Mouse (Mus musculus): ENCODE data around the gene Odf3b. TPM values are rescaled to one million over a fixed set of nuclear protein-coding genes. Genes with fewer than 3 reads are reported as not detected.

Gene Odf3b
- 1.1 TPM for polyA plus RNA-seq (2017; shearing (Covaris generic))

DNA sequence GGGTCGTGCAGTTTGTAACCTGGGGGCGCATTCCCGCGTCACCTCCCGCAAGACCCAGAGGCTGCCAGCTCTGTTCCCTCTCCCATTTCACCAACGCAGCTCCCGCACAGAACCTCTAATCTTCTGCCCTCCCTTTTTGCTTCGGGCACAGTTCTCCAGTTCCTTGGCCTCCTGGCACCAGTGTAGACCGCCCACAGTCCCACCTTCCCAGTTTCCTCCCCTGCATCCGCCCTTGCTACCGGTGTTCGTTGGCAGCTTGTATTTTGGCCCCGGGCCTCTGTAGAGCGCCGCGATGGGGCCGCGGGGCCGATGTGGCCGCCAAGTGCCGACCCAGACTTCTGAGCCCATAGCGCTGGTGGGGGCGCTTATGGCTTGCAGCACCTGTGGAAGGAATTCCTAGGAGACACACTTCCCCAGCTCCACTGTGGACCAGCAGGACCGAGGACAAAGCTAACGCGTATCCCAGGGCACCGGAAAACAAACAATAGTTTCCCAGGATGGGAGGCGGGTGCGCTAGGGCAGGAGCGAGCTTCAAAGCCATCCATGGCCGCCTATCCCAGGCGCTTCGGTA, at the start of gene Odf3b:
Odf3b (minus strand) TSS at position 452 of the 571 bp plus-strand sequence.

DNA sequence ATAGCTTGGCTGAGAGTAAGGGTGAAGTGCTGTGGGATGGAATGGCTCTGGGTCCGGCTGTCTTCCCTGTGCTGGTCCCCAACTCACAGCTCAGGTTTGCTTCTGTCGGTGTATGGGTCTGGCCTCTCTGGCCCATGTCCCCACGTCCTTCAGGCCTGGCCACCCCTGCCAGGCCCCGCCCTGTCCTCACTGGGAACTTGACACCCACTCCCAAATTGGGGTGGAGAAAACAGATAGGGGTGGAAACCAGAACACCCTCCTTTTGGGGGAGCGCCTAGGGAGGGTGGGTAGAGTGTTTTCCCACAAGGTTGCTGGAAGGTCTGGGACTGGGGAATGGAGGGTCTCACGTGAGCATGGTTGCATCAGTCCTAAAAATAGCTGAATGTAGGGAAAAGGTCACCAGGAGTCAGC, 46.6 kb upstream of the Odf3b start, which contains the start of gene Cpt1b:
Cpt1b (minus strand) TSS at position 153 of the 411 bp plus-strand sequence.

GRCm38 (mm10) chr15:89410118-89410517, 31.0 kb upstream of the Odf3b start, which contains the start of gene Syce3:
Syce3 (minus strand) TSS chr15:89410503.

DNA sequence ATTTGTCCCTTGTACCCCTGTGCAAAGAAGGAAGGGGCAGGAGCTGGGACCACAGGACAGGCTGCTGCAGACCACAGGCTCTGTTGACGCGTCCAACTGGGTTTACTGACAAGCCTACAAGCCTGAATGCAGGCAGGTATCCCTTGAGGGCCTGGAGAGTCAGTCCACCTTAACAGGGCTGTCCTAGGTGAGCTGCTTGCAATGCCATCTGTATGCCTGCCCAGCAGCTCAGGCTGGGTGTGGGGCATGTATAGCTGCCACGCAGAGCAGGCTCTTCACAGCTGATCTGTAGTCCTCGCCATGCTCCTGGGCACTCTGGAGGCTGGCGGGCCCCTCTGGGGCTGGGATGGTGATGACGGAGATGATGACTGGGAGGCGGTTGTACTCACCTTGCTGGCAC, 5.5 kb upstream of the Odf3b start, which contains the start of gene Klhdc7b:
Klhdc7b (plus strand) TSS at position 301 of the 400 bp plus-strand sequence.

GRCm38 (mm10) chr15:89376957-89377356, 2.1 kb downstream of the Odf3b start, which contains the start of gene Tymp:
Tymp (minus strand) TSS chr15:89377039.

GRCm38 (mm10) chr15:89373762-89374248, 5.3 kb downstream of the Odf3b start, which contains the start of gene Sco2:
Sco2 (minus strand) TSS chr15:89373846.

DNA sequence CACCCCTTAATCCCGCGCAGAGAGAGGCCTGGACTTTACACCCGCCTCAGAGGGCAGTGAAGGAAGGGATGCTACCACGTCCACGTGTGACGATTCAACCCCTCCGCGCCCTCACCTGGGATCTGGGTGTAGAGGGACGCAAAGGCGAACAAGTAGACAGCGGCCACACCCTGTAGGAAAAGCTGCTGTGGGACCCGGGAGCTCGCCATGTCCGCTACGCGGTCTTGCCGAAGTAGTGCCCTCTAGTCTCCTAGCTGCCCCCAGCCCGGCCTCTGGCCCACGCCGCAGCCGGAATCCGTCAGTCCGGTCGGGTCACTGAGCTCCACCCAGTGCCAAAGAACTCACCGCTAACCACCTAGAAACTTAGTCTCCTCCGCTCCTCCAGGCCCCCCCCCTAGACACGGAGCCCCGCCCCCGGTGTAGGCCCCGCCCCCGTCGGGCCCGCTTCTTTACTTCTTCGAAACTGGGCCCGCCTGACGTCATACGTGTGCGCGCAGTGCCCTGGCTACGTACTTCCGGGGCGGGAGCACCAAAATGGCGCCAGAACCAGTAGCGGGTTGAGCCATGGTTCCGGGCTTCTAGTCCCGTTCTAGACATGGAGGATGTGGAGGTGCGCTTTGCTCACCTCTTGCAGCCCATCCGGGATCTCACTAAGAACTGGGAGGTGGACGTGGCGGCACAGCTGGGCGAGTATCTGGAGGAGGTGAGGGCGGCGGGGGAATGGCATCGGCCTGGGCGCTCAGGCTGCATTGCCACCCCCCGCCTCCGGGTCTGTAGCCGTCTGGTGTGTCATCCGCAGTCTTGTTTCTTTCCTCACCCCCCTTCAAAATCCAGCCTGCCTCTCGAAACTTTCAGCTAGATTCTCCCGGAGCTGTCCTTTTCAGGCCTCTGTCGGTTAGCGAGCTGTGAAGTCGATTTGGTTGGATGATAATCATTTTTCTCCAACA, 23.6 kb downstream of the Odf3b start, which contains the start of the genes Lmf2 and Ncaph2:
Lmf2 (minus strand) TSS at position 419 of the 947 bp plus-strand sequence.
Ncaph2 (plus strand) TSS at position 479 of the 947 bp plus-strand sequence.

DNA sequence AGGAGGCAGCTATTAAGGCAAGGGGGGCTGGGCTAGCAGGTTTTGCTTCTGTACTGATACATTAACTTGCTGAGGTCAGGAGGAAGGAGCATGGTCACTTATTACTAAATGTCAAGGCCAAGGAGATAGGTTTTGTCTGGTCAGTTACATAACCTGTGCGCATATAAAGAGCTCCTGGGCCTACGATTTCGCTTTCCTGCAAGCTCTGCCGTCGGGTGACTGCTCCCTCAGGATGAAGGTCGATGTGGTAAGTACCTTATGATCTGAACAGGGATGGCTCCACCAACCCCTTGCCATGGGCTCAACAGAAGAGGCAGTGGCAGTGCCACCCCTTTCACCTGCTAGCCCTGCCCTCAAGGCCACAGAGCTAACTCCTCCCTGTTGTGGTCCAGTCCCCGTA, 44.8 kb downstream of the Odf3b start, which contains the start of gene Miox:
Miox (plus strand) TSS at position 128 of the 400 bp plus-strand sequence.

Other genes starting within 250 kb of the Odf3b start
- 10.2 TPM for gene Mapk12, start 238.6 kb downstream of the Odf3b start, polyA plus RNA-seq (2017; shearing (Covaris generic))
- 54.8 TPM for gene Mapk11, start 229.7 kb downstream of the Odf3b start, polyA plus RNA-seq (2017; shearing (Covaris generic))
- 6.9 TPM for gene Plxnb2, start 198.5 kb downstream of the Odf3b start, polyA plus RNA-seq (2017; shearing (Covaris generic))
- gene Dennd6b, start 182.8 kb downstream of the Odf3b start, polyA plus RNA-seq (2017; shearing (Covaris generic)), result 52.0 TPM
- 6.3 TPM for gene Ppp6r2, start 167.7 kb downstream of the Odf3b start, polyA plus RNA-seq (2017; shearing (Covaris generic))
- gene Sbf1, start 64.0 kb downstream of the Odf3b start, polyA plus RNA-seq (2017; shearing (Covaris generic)), result 78.2 TPM
- gene Adm2, start 56.6 kb downstream of the Odf3b start, polyA plus RNA-seq (2017; shearing (Covaris generic)), result not detected
- not detected for gene Miox, start 44.9 kb downstream of the Odf3b start, polyA plus RNA-seq (2017; shearing (Covaris generic))
- 77.8 TPM for gene Lmf2, start 23.6 kb downstream of the Odf3b start, polyA plus RNA-seq (2017; shearing (Covaris generic))
- gene Ncaph2, start 23.6 kb downstream of the Odf3b start, polyA plus RNA-seq (2017; shearing (Covaris generic)), result 198 TPM
- 6.4 TPM for gene Sco2, start 5.4 kb downstream of the Odf3b start, polyA plus RNA-seq (2017; shearing (Covaris generic))
- 1.0 TPM for gene Tymp, start 2.2 kb downstream of the Odf3b start, polyA plus RNA-seq (2017; shearing (Covaris generic))
- gene Klhdc7b, start 5.6 kb upstream of the Odf3b start, polyA plus RNA-seq (2017; shearing (Covaris generic)), result 0.29 TPM
- gene Syce3, start 31.2 kb upstream of the Odf3b start, polyA plus RNA-seq (2017; shearing (Covaris generic)), result not detected
- gene Cpt1b, start 46.6 kb upstream of the Odf3b start, polyA plus RNA-seq (2017; shearing (Covaris generic)), result 0.49 TPM
- gene C730034F03Rik, start 50.3 kb upstream of the Odf3b start, polyA plus RNA-seq (2017; shearing (Covaris generic)), result 6.1 TPM
- gene Gm44502, start 50.4 kb upstream of the Odf3b start, polyA plus RNA-seq (2017; shearing (Covaris generic)), result not detected
- gene Chkb, start 50.6 kb upstream of the Odf3b start, polyA plus RNA-seq (2017; shearing (Covaris generic)), result 111 TPM
- gene Mapk8ip2, start 74.6 kb upstream of the Odf3b start, polyA plus RNA-seq (2017; shearing (Covaris generic)), result 0.05 TPM
- gene Arsa, start 98.1 kb upstream of the Odf3b start, polyA plus RNA-seq (2017; shearing (Covaris generic)), result 29.5 TPM
- not detected for gene Shank3, start 120.3 kb upstream of the Odf3b start, polyA plus RNA-seq (2017; shearing (Covaris generic))
- gene Acr, start 189.0 kb upstream of the Odf3b start, polyA plus RNA-seq (2017; shearing (Covaris generic)), result not detected
- gene Rabl2, start 212.6 kb upstream of the Odf3b start, polyA plus RNA-seq (2017; shearing (Covaris generic)), result 3.0 TPM